Mouse (Mus musculus) megakaryocyte progenitor cell, adult 5-6 weeks (primary cell): ENCODE measurements around the gene Neurod1. TPM values are rescaled to one million over a fixed set of nuclear protein-coding genes. Genes with fewer than 3 reads are reported as not detected.
A peak's percentile ranks its signal among the peaks of the same experiment; 100 is the strongest.

Experiments used
- ATAC-seq: replicated peaks from 2 replicates; pipeline ENCODE4 v1.8.0; 2016; ENCODE audit warnings: mild to moderate bottlenecking, moderate TSS enrichment, inconsistent platforms; ENCODE audit not compliant: poor library complexity
- total RNA-seq, 2 experiments: library from RNA; stranded (forward) in 1 of 2; stranded (reverse) in 1 of 2; fragments of 157-497, 149-512 nt in 1 of 2; fragments of 200-1000 nt in 1 of 2; gene quantifications; 2 replicates each; pipeline versions ENCODE4 v1.2.3 to v1.2.4; 2015 to 2017

Neurod1 gene
- total RNA-seq, 2 experiments from 2014 or later = not detected

- ATAC-seq = no peak
Observed at GRCm38 (mm10) chr2:79443861-79444620, 12.5 kb downstream of the Neurod1 start.

GRCm38 (mm10) chr2:79443401-79443800, 13.2 kb downstream of the Neurod1 start:
- no peak for ATAC-seq

GRCm38 (mm10) chr2:79442906-79443305, 13.6 kb downstream of the Neurod1 start:
- no peak for ATAC-seq

- no peak for ATAC-seq
Observed at GRCm38 (mm10) chr2:79442227-79442626, 14.3 kb downstream of the Neurod1 start.

- ATAC-seq = no peak
Observed at GRCm38 (mm10) chr2:79430061-79430460, 26.5 kb downstream of the Neurod1 start.

- ATAC-seq = peak; percentile 71
Observed at GRCm38 (mm10) chr2:79429650-79430049, 26.9 kb downstream of the Neurod1 start.

- no peak for ATAC-seq
Observed at GRCm38 (mm10) chr2:79429108-79429507, 27.4 kb downstream of the Neurod1 start.

- peak; percentile 81 for ATAC-seq
Observed at GRCm38 (mm10) chr2:79428569-79429104, 27.9 kb downstream of the Neurod1 start.

GRCm38 (mm10) chr2:79428022-79428421, 28.5 kb downstream of the Neurod1 start:
- no peak for ATAC-seq

- ATAC-seq = no peak
Observed at GRCm38 (mm10) chr2:79421696-79422095, 34.9 kb downstream of the Neurod1 start.

GRCm38 (mm10) chr2:79414505-79414904, 42.0 kb downstream of the Neurod1 start:
- ATAC-seq = no peak

- no peak for ATAC-seq
Observed at GRCm38 (mm10) chr2:79410903-79411255, 45.7 kb downstream of the Neurod1 start.

GRCm38 (mm10) chr2:79410247-79410902, 46.2 kb downstream of the Neurod1 start:
- ATAC-seq = no peak

- no peak for ATAC-seq
Observed at GRCm38 (mm10) chr2:79405661-79406405, 50.7 kb downstream of the Neurod1 start.

Other genes starting within 250 kb of the Neurod1 start
- gene Itga4, start 201.3 kb downstream of the Neurod1 start, total RNA-seq (2015) = 111 and 140 TPM in 2 replicates
- gene Itga4, start 201.3 kb downstream of the Neurod1 start, total RNA-seq (2017) = 80.4 and 107 TPM in 2 replicates
- 3.3 and 4.8 TPM in 2 replicates for gene Cerkl, start within 50 bp of the Neurod1 start, total RNA-seq (2015)
- 6.0 and 9.9 TPM in 2 replicates for gene Cerkl, start within 50 bp of the Neurod1 start, total RNA-seq (2017)
- gene Itprid2, start 178.6 kb upstream of the Neurod1 start, total RNA-seq (2015) = 16.9 and 21.0 TPM in 2 replicates
- gene Itprid2, start 178.6 kb upstream of the Neurod1 start, total RNA-seq (2017) = 11.1 and 12.1 TPM in 2 replicates